Mouse (Mus musculus): ENCODE measurements around the gene Nmur2.

- TF ChIP-seq POLR2A (IDR thresholded peaks at IDR 0.05; ENCODE audit: borderline replicate concordance, insufficient read depth, low read length): no peak
- TF ChIP-seq CTCF (IDR thresholded peaks at IDR 0.05; ENCODE audit: borderline replicate concordance, insufficient read depth, low read depth, low read length): no peak
Observed at GRCm38 (mm10) chr11:56054439-56054838, 13.6 kb upstream of the Nmur2 start.

Measured in cerebellum, adult 2 months (tissue).